Mouse (Mus musculus): ENCODE measurements at regions not wholly inside any gene's neighbourhood (a gene's known extent, or its start where the extent isn't known, plus 50 kb on each side); places are given as distances from the start of the nearest gene placed in this dataset.
A peak's percentile ranks its signal among the peaks of the same experiment; 100 is the strongest.

- DNase-seq = no peak
Measured at GRCm38 (mm10) chr10:119014731-119015130, 144.7 kb upstream of the Dyrk2 start.

GRCm38 (mm10) chr10:119013758-119014157 lies 143.7 kb upstream of the Dyrk2 start:
- DNase-seq = no peak

GRCm38 (mm10) chr10:119011511-119011910 lies 141.5 kb upstream of the Dyrk2 start:
- DNase-seq = no peak

- peak; percentile 15 for DNase-seq
Measured at GRCm38 (mm10) chr10:119010884-119011283, 140.9 kb upstream of the Dyrk2 start.

GRCm38 (mm10) chr10:119006866-119007575 lies 137.0 kb upstream of the Dyrk2 start:
- peak; percentile 31 for DNase-seq

GRCm38 (mm10) chr10:119005491-119005890 lies 135.5 kb upstream of the Dyrk2 start:
- no peak for DNase-seq

GRCm38 (mm10) chr10:119004426-119004825 lies 134.4 kb upstream of the Dyrk2 start:
- DNase-seq = no peak

- no peak for DNase-seq
Measured at GRCm38 (mm10) chr10:119003839-119004238, 133.8 kb upstream of the Dyrk2 start.

- DNase-seq = no peak
Measured at GRCm38 (mm10) chr10:119003042-119003441, 133.0 kb upstream of the Dyrk2 start.

- no peak for DNase-seq
Measured at GRCm38 (mm10) chr10:119001895-119002294, 131.9 kb upstream of the Dyrk2 start.

- DNase-seq = no peak
Measured at GRCm38 (mm10) chr10:119001000-119001780, 131.2 kb upstream of the Dyrk2 start.

GRCm38 (mm10) chr10:118998966-118999365 lies 129.0 kb upstream of the Dyrk2 start:
- DNase-seq = no peak

- no peak for DNase-seq
Measured at GRCm38 (mm10) chr10:118997034-118997433, 127.0 kb upstream of the Dyrk2 start.

- no peak for DNase-seq
Measured at GRCm38 (mm10) chr10:118993819-118994574, 124.0 kb upstream of the Dyrk2 start.

- DNase-seq = no peak
Measured at GRCm38 (mm10) chr10:118991213-118991612, 121.2 kb upstream of the Dyrk2 start.

- DNase-seq = no peak
Measured at GRCm38 (mm10) chr10:118990500-118990899, 120.5 kb upstream of the Dyrk2 start.

- no peak for DNase-seq
Measured at GRCm38 (mm10) chr10:118989812-118990211, 119.8 kb upstream of the Dyrk2 start.

- no peak for DNase-seq
Measured at GRCm38 (mm10) chr10:118988249-118988648, 118.2 kb upstream of the Dyrk2 start.

GRCm38 (mm10) chr10:118984580-118984979 lies 114.6 kb upstream of the Dyrk2 start:
- DNase-seq = no peak

- DNase-seq = no peak
Measured at GRCm38 (mm10) chr10:118981446-118981845, 111.4 kb upstream of the Dyrk2 start.

- DNase-seq = no peak
Measured at GRCm38 (mm10) chr10:118979339-118979738, 109.3 kb upstream of the Dyrk2 start.

- no peak for DNase-seq
Measured at GRCm38 (mm10) chr10:118978181-118978743, 108.3 kb upstream of the Dyrk2 start.

- DNase-seq = no peak
Measured at GRCm38 (mm10) chr10:118976447-118976846, 106.4 kb upstream of the Dyrk2 start.
